12 mouse cellular contexts compared by ENCODE assay signal in genomic region chr1:93897395-93897794, GRCm38 (mm10). TPM values are rescaled to one million over a fixed set of nuclear protein-coding genes. Genes with fewer than 3 reads are reported as not detected.
"Had no signal": no experiment of that assay in that cellular context is flagged by ENCODE, and none has a peak within 500 bp of the region (broad histone marks: within the 10 kb centered on the region; RNA-seq: fewer than 3 reads in every experiment).

No protein-coding gene starts in this region.

RNA-seq across cellular contexts. Expression of gene Gal3st2b, which starts 20.7 kb away (rescaled TPM):
- polyA plus RNA-seq: inflammation-experienced regulatory T-cells, adult 6 months; limb, embryonic 12.5 days; liver, embryonic 12.5 days; liver, embryonic 15.5 days; lung, embryonic 16.5 days; macrophage; midbrain, embryonic 12.5 days; midbrain, embryonic 15.5 days; neural tube, embryonic 15.5 days had no signal

RNA-seq across cellular contexts. Expression of gene Gal3st2, which starts 36.3 kb away (rescaled TPM):
- total RNA-seq: layer of hippocampus, adult 18-20 months; left cerebral cortex, postnatal 4 days had no signal
- polyA plus RNA-seq: inflammation-experienced regulatory T-cells, adult 6 months; liver, embryonic 12.5 days; liver, embryonic 15.5 days; midbrain, embryonic 12.5 days; midbrain, embryonic 15.5 days; neural tube, embryonic 15.5 days; stomach, embryonic 14.5 days had no signal
